Mouse (Mus musculus): ENCODE results near the gene Olfr1324. TPM values are rescaled to one million over a fixed set of nuclear protein-coding genes. Genes with fewer than 3 reads are reported as not detected.
"Not testable (repeated sequence)": the region's sequence is repeated elsewhere in the genome, so short reads cannot be mapped to it uniquely, and the experiment has no call there.

Gene Olfr1324
- not detected for total RNA-seq (2021)

DNA sequence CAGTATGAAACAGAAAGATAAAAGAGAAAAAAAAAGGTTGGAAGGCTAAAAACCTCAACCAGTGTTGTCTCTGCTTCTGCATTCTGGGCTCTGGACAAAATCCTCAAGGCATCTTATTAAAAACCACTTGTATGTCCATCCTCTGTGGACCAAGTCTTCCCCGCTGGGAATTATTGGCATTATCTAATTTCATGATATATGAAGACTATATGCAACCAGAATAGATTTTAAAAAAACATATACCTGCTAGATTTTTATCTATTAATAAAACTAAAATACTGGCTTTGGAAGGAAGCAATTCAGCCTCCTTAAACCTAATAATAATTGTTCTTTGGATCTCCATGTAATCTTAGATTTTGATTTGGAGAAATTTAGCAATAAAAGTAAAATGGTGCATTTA is at the start of gene Olfr1324:
Olfr1324 (minus strand) TSS at position 101 of the 400 bp plus-strand sequence.
- no peak for DNase-seq

- not testable (repeated sequence) for DNase-seq
Observed at GRCm38 (mm10) chrX:50470341-50470740, 42.0 kb upstream of the Olfr1324 start.

DNA sequence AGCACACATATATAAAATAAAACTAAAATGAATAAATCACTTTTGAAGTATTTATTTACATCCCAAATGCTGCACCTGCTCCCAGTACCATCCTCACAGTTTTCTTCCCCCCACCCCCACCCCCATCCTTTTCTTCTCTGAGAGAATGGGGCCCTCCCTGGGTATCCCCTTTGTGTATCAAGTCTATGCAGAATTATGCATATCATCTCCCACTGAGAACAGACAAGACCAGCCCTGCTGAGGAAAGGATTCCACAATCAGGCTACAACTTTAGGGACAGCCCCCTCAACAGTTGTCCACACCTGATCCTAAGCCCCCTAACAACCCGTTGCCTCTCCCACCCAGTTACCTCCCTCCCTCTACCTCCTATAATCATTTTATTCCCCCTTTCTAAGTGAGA is 27.8 kb upstream of the Olfr1324 start:
- no peak for DNase-seq

GRCm38 (mm10) chrX:50443352-50443751 is 15.1 kb upstream of the Olfr1324 start:
- DNase-seq: no peak

DNA sequence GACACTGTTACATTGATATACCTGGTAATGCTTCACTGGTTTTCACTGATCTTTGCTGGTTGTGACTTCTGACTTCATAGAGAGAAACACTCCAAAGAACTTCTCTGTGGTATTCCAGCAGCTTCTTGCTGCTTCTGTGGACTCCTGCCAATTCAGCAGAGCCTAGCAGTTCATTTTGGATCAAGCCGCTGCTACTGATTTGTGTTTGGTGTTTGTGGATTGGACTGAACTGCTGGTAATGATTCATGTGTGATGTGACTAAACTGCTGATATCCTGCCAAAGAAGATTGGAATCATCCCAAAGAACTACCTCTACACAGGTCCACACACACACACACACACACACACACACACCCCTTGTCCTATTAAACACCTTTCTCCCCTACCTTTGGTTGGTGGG is 14.4 kb upstream of the Olfr1324 start:
- no peak for DNase-seq

DNA sequence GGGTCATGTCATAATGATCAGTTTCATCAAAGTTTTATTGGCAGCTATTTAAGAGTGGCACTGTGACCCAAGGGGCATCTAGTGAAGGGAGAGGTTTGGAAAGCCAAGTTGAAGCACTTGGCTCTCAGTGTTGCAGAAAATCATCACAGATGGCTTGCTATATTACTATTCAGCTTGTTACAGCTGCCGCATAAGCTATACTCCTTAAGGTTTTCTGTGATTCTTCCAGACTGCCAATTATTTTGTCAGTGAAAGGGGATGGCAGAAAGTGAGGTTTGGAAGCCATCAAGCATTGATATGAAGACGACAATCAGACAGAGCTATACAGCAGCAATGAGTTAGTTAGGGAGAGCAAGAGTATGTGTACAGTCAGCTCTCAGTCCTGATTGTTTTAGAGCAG is 4.2 kb upstream of the Olfr1324 start:
- DNase-seq: no peak

GRCm38 (mm10) chrX:50427712-50428328 is 478 bp downstream of the Olfr1324 start:
- DNase-seq: no peak

DNA sequence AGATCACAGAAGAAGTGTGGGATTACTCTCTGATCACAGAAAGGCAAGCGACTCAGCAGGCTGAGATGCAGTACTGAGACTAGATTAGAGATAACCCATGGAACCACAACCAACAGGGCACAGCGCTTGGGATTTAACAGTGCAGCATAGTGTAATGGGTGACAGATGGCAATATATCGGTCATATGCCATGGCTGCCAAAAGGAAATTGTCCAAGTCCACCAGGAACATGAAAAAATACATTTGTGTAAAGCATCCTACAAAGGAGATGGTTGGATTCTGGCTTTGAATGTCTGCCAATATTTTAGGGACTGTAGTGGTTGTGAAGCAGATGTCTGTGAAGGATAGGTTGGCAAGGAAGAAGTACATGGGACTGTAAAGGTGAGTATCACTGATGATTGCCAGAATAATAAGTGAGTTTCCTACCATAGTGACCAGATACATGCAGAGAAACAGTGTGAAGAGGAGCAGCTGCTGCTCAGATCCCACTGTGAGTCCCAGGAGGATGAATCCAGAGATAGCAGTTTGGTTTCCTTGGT is 2.3 kb downstream of the Olfr1324 start:
- peak; percentile 2 to 4 for DNase-seq

GRCm38 (mm10) chrX:50410361-50410760 is 17.9 kb downstream of the Olfr1324 start:
- DNase-seq: not testable (repeated sequence)

GRCm38 (mm10) chrX:50390616-50391015 is 37.7 kb downstream of the Olfr1324 start:
- not testable (repeated sequence) for DNase-seq

DNA sequence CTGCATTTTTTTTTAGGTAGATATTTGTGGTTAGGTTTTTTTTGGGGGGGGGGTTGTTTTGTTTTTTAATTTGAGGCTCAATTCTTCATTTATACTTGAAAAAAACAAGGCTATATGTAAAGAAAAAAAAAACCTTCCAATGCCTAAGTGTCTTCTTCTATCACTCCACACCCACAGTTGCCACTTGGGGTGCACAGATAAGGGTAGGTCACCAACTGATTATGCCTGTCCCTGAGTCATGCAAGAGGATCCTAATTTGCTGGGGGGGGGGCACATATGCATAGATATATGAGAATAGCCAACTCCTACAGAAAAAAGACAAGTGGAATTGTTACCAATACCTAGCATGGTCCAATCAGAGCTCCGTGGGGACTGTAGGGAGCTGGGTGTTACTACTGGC is 53.3 kb downstream of the Olfr1324 start:
- DNase-seq: no peak
